Comparison of ENCODE assay signal across 23 mouse cellular contexts in the genomic region with DNA sequence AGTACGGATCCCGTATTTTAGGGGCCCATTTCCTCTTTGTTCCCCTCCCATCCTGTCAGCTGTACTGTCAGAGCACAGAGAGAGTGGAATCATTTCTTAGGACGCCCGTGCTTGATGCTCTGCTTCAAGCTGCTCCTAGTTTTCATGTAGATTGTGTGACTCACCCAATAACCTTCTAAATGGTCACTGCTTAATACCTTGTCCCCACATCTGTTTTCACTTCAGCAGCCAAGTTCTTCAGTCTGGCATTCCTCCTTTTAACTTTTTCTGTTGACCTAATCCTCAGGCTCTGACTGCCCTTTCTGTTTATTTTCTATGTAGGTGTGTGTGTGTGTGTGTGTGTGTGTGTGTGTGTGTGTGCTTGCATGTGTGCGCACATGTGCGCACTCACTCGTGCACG. TPM values are rescaled to one million over a fixed set of nuclear protein-coding genes. Genes with fewer than 3 reads are reported as not detected.
DNase-seq lines count a peak whose midpoint lies in the region; ATAC-seq and TF ChIP-seq lines count a peak whose summit lies in the region.
"Had no signal": no experiment of that assay in that cellular context is flagged by ENCODE, and none has a peak within 500 bp of the region (broad histone marks: within the 10 kb centered on the region; RNA-seq: fewer than 3 reads in every experiment).

No protein-coding gene starts in this region.

- H3K4me3 ChIP-seq in forebrain, embryonic 10.5 days: no peak overlapping the region
- H3K4me3 ChIP-seq in forebrain, embryonic 11.5 days (ENCODE audit: low read depth, low read length): no peak overlapping the region
- no peak overlapping the region for H3K4me3 ChIP-seq in embryonic facial prominence, embryonic 11.5 days (ENCODE audit: low read depth, low read length)
- no peak overlapping the region for H3K4me3 ChIP-seq in limb, embryonic 12.5 days (replicated peaks)
- H3K4me3 ChIP-seq in thymus, adult 2 months (ENCODE audit: control insufficient read depth, insufficient read depth, low read length): no peak overlapping the region
- H3K4me3 ChIP-seq: erythroblast, embryonic 14.5 days; forebrain, embryonic 15.5 days; heart, adult 2 months; hindbrain, embryonic 12.5 days; midbrain, embryonic 12.5 days; neural tube, embryonic 15.5 days had no signal

- H3K9ac ChIP-seq in forebrain, embryonic 11.5 days (ENCODE audit: low read length): no peak overlapping the region
- H3K9ac ChIP-seq in embryonic facial prominence, embryonic 11.5 days (replicated peaks; ENCODE audit: low read length): no peak overlapping the region
- H3K9ac ChIP-seq in limb, embryonic 12.5 days (replicated peaks): no peak overlapping the region
- H3K9ac ChIP-seq: forebrain, embryonic 15.5 days; hindbrain, embryonic 12.5 days; midbrain, embryonic 12.5 days; neural tube, embryonic 15.5 days had no signal

- no peak for DNase-seq in forebrain, embryonic 10.5 days (ENCODE audit: extremely low spot score, low spot score)
- no peak for DNase-seq in forebrain, embryonic 11.5 days (ENCODE audit: low spot score)
- peak; percentile 68 for DNase-seq in embryonic facial prominence, embryonic 11.5 days (ENCODE audit: low spot score)
- no peak for DNase-seq in spleen, postnatal 4 days (ENCODE audit: low spot score in 2 of 2)
- no peak for DNase-seq in left cerebral cortex, adult 8-10 months (ENCODE audit: low spot score in 2 of 2)
- no peak for DNase-seq in thymus, adult 2 months
- DNase-seq: adrenal gland, postnatal 25 days; cerebellum, adult 11 months; cerebellum, postnatal 10 days; heart, adult 2 months; kidney, adult 18-20 months; kidney, postnatal 4 days; lung, adult 18-20 months; lung, postnatal 10 days; thymus, postnatal 36 days had no signal

- H3K27me3 ChIP-seq in forebrain, embryonic 10.5 days (ENCODE audit: poor library complexity, severe bottlenecking): no peaks in the 10 kb centered on the region
- no peaks in the 10 kb centered on the region for H3K27me3 ChIP-seq in forebrain, embryonic 11.5 days (ENCODE audit: control insufficient read depth, insufficient read depth, low read length)
- no peaks in the 10 kb centered on the region for H3K27me3 ChIP-seq in embryonic facial prominence, embryonic 11.5 days (ENCODE audit: control insufficient read depth, insufficient read depth, low read length)
- no peaks in the 10 kb centered on the region for H3K27me3 ChIP-seq in limb, embryonic 12.5 days
- no peaks in the 10 kb centered on the region for H3K27me3 ChIP-seq in thymus, adult 2 months (ENCODE audit: control insufficient read depth, insufficient read depth, low read length)
- H3K27me3 ChIP-seq: forebrain, embryonic 15.5 days; hindbrain, embryonic 12.5 days; midbrain, embryonic 12.5 days; neural tube, embryonic 15.5 days had no signal

- peak overlapping the region; percentile 72; the same call in 1 of the 2 replicates for H3K27ac ChIP-seq in forebrain, embryonic 10.5 days
- H3K27ac ChIP-seq in forebrain, embryonic 11.5 days (ENCODE audit: low read depth, low read length): no peak overlapping the region
- no peak overlapping the region for H3K27ac ChIP-seq in embryonic facial prominence, embryonic 11.5 days (replicated peaks; ENCODE audit: low read depth, low read length)
- H3K27ac ChIP-seq in limb, embryonic 12.5 days: peak overlapping the region; percentile 29; the same call in 1 of the 2 replicates
- no peak overlapping the region for H3K27ac ChIP-seq in thymus, adult 2 months (ENCODE audit: control insufficient read depth, insufficient read depth, low read length)
- H3K27ac ChIP-seq: forebrain, embryonic 15.5 days; heart, adult 2 months; hindbrain, embryonic 12.5 days; midbrain, embryonic 12.5 days; neural tube, embryonic 15.5 days had no signal

- no peaks in the 10 kb centered on the region for H3K9me3 ChIP-seq in forebrain, embryonic 10.5 days
- no peaks in the 10 kb centered on the region for H3K9me3 ChIP-seq in forebrain, embryonic 11.5 days (ENCODE audit: control insufficient read depth, low read length)
- H3K9me3 ChIP-seq in embryonic facial prominence, embryonic 11.5 days (replicated peaks; ENCODE audit: control insufficient read depth, low read length): no peaks in the 10 kb centered on the region
- H3K9me3 ChIP-seq in limb, embryonic 12.5 days: no peaks in the 10 kb centered on the region
- H3K9me3 ChIP-seq: forebrain, embryonic 15.5 days; hindbrain, embryonic 12.5 days; midbrain, embryonic 12.5 days; neural tube, embryonic 15.5 days had no signal

- WGBS in forebrain, embryonic 10.5 days: 80% methylated on average over 8 of the region's 8 CpGs
- WGBS in forebrain, embryonic 11.5 days: 86% methylated on average over 8 of the region's 8 CpGs
- WGBS in embryonic facial prominence, embryonic 11.5 days: 54% methylated on average over 8 of the region's 8 CpGs
- 48% methylated on average over 8 of the region's 8 CpGs for WGBS in limb, embryonic 12.5 days
- WGBS in thymus, adult 2 months: 90% methylated on average over 8 of the region's 8 CpGs

- peaks cover 31% of the 10 kb centered on the region for H3K36me3 ChIP-seq in forebrain, embryonic 10.5 days (replicated peaks)
- no peaks in the 10 kb centered on the region for H3K36me3 ChIP-seq in forebrain, embryonic 11.5 days (ENCODE audit: control insufficient read depth, insufficient read depth, low read length)
- H3K36me3 ChIP-seq in embryonic facial prominence, embryonic 11.5 days (replicated peaks; ENCODE audit: control insufficient read depth, insufficient read depth, low read depth, low read length): no peaks in the 10 kb centered on the region
- H3K36me3 ChIP-seq in limb, embryonic 12.5 days: peaks cover 9% of the 10 kb centered on the region
- H3K36me3 ChIP-seq in thymus, adult 2 months (ENCODE audit: control insufficient read depth, insufficient read depth, low read length): no peaks in the 10 kb centered on the region
- H3K36me3 ChIP-seq: hindbrain, embryonic 12.5 days had no signal

- peaks cover 54% of the 10 kb centered on the region for H3K4me1 ChIP-seq in forebrain, embryonic 10.5 days
- H3K4me1 ChIP-seq in forebrain, embryonic 11.5 days (replicated peaks; ENCODE audit: control insufficient read depth, insufficient read depth, low read length): peaks cover 3% of the 10 kb centered on the region; the same call in 1 of the 2 replicates
- H3K4me1 ChIP-seq in embryonic facial prominence, embryonic 11.5 days (ENCODE audit: control insufficient read depth, insufficient read depth, low read length): peaks cover 2% of the 10 kb centered on the region; the same call in 1 of the 2 replicates
- H3K4me1 ChIP-seq in limb, embryonic 12.5 days (replicated peaks): peaks cover 50% of the 10 kb centered on the region
- H3K4me1 ChIP-seq in thymus, adult 2 months (replicated peaks; ENCODE audit: control insufficient read depth, insufficient read depth, low read length): peaks cover 8% of the 10 kb centered on the region

- H3K4me2 ChIP-seq in forebrain, embryonic 11.5 days (ENCODE audit: low read depth, low read length, severe bottlenecking): no peak overlapping the region
- H3K4me2 ChIP-seq in embryonic facial prominence, embryonic 11.5 days (ENCODE audit: low read depth, low read length): no peak overlapping the region
- no peak overlapping the region for H3K4me2 ChIP-seq in limb, embryonic 12.5 days
- H3K4me2 ChIP-seq: forebrain, embryonic 15.5 days; hindbrain, embryonic 12.5 days; liver, embryonic 11.5 days; midbrain, embryonic 12.5 days; neural tube, embryonic 15.5 days had no signal

- ATAC-seq in forebrain, embryonic 11.5 days (replicated peaks; ENCODE audit: low FRiP score): no peak
- ATAC-seq in embryonic facial prominence, embryonic 11.5 days (replicated peaks; ENCODE audit: insufficient number of reproducible peaks, low FRiP score, low TSS enrichment, low read depth): no peak
- no peak for ATAC-seq in limb, embryonic 12.5 days (ENCODE audit: insufficient number of reproducible peaks, insufficient read depth, low FRiP score, low TSS enrichment, low read depth)
- ATAC-seq: CD4-positive, CD25-positive, alpha-beta regulatory T cell, adult 4 months; forebrain, embryonic 15.5 days had no signal

- TF ChIP-seq POLR2A in thymus, adult 2 months (IDR thresholded peaks at IDR 0.05; ENCODE audit: control insufficient read depth, extremely low read depth, insufficient read depth, low read length, poor library complexity): no peak

- TF ChIP-seq CTCF in thymus, adult 2 months (IDR thresholded peaks at IDR 0.05; ENCODE audit: borderline replicate concordance, control insufficient read depth, extremely low read depth, insufficient read depth, low read length, poor library complexity): no peak

RNA-seq across cellular contexts. Expression of a gene that starts 4.6 kb away (rescaled TPM):
- 24.8 and 27.4 TPM in 2 replicates for polyA plus RNA-seq in forebrain, embryonic 10.5 days (2016; fragmentation: Nextera tagmentation; extraction: Ambion mirVana)
- 22.5 and 23.2 TPM in 2 replicates for polyA plus RNA-seq in forebrain, embryonic 11.5 days (2014; fragmentation: Nextera tagmentation; extraction: Ambion mirVana)
- polyA plus RNA-seq in embryonic facial prominence, embryonic 11.5 days (2014; fragmentation: Nextera tagmentation; extraction: Ambion mirVana): 23.9 and 26.0 TPM in 2 replicates
- polyA plus RNA-seq in limb, embryonic 12.5 days (2016; fragmentation: Nextera tagmentation; extraction: Ambion mirVana): 15.2 and 19.2 TPM in 2 replicates
- 10 to 100 TPM in 3 of 4 experiments, 1 to 10 TPM in 1; 9.1 to 12.6 (median 10.6) TPM for total RNA-seq in left cerebral cortex, adult 8-10 months (2022)
- 9.0 and 9.2 TPM in 2 replicates for polyA plus RNA-seq in thymus, adult 2 months (2012; rRNA removed)

RNA-seq across cellular contexts. Expression of a gene that starts 32.9 kb away (rescaled TPM):
- polyA plus RNA-seq in forebrain, embryonic 10.5 days (2016; fragmentation: Nextera tagmentation; extraction: Ambion mirVana): 8.3 and 11.8 TPM in 2 replicates
- 0.76 and 1.2 TPM in 2 replicates for polyA plus RNA-seq in forebrain, embryonic 11.5 days (2014; fragmentation: Nextera tagmentation; extraction: Ambion mirVana)
- 3.1 and 5.3 TPM in 2 replicates for polyA plus RNA-seq in embryonic facial prominence, embryonic 11.5 days (2014; fragmentation: Nextera tagmentation; extraction: Ambion mirVana)
- polyA plus RNA-seq in limb, embryonic 12.5 days (2016; fragmentation: Nextera tagmentation; extraction: Ambion mirVana): not detected in 2 replicates
- total RNA-seq in left cerebral cortex, adult 8-10 months (2022): 1 to 10 TPM; 2.8 to 6.3 (median 4.6) TPM
- polyA plus RNA-seq in thymus, adult 2 months (2012; rRNA removed): 3.3 and 20.8 TPM in 2 replicates
- polyA plus RNA-seq: CD4-positive, CD25-positive, alpha-beta regulatory T cell, adult 4 months; erythroblast, embryonic 14.5 days; forebrain, embryonic 15.5 days; hindbrain, embryonic 12.5 days; midbrain, embryonic 12.5 days; neural tube, embryonic 15.5 days had no signal

Comparison
In these comparisons a context has a peak if more than half of its experiments do, and no peak if none do; other contexts are left out.
1. H3K27ac ChIP-seq: peak in forebrain, embryonic 10.5 days (single experiment) and limb, embryonic 12.5 days (single experiment); none in forebrain, embryonic 11.5 days (single experiment), embryonic facial prominence, embryonic 11.5 days (single experiment) and thymus, adult 2 months (single experiment).